Comparison of ENCODE assay signal across 8 mouse cellular contexts in the genomic region with DNA sequence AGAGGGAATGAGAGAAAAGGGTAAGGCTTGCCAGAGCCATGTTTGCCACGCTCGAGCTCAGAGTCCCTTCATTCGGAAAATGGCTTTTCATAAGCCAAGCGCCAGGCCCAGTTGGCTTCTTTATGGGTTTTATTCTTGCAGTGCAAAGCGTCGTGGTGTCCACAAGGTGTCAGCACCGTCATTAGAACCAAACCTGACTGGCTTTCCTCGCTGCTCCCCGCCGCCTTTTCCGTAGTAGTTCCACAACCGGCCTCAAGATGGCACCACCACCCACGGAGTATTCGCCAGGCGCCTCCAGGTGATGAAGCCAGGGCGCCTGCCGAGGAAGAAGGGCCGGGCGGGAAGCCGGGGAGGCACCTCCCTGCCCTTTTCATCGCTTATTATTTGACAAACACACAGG. TPM values are rescaled to one million over a fixed set of nuclear protein-coding genes. Genes with fewer than 3 reads are reported as not detected.
A peak's percentile ranks its signal among the peaks of the same experiment; 100 is the strongest.
DNase-seq lines count a peak whose midpoint lies in the region; ATAC-seq and TF ChIP-seq lines count a peak whose summit lies in the region.

No protein-coding gene starts in this region.

- H3K4me2 ChIP-seq in hindbrain, postnatal 0 days (ENCODE audit: low read depth, low read length): no peak overlapping the region

- peaks cover 48% of the 10 kb centered on the region for H3K27me3 ChIP-seq in hindbrain, postnatal 0 days (ENCODE audit: insufficient read depth, low read length)

- peak; percentile 53 for ATAC-seq in hindbrain, postnatal 0 days
- ATAC-seq in megakaryocyte, adult 5-6 weeks (ENCODE audit: poor library complexity, severe bottlenecking): peak; percentile 97

- H3K36me3 ChIP-seq in hindbrain, postnatal 0 days (ENCODE audit: insufficient read depth, low read length): no peaks in the 10 kb centered on the region

- under 1% methylated on average over 21 of the region's 21 CpGs for WGBS in hindbrain, postnatal 0 days

- intact Hi-C loops in left cerebral cortex, adult 2 months (cut with DNase I): loop anchor here (1.0 kb wide), 2 partner anchors 280 to 400 kb away; no protein-coding TSS in a partner anchor

- no peak overlapping the region for H3K27ac ChIP-seq in hindbrain, postnatal 0 days
- no peak overlapping the region for H3K27ac ChIP-seq in left cerebral cortex, adult 2 months

- no peak overlapping the region for H3K4me3 ChIP-seq in hindbrain, postnatal 0 days (ENCODE audit: low read length)
- no peak overlapping the region for H3K4me3 ChIP-seq in left cerebral cortex, adult 2 months

- DNase-seq in T-cell, adult 2 months (ENCODE audit: low spot score): peak; percentile 93
- DNase-seq in cerebellum, postnatal 14 days: peak; percentile 99
- peak; percentile 98 for DNase-seq in frontal cortex, postnatal 25 days (ENCODE audit: low spot score in 2 of 2)
- peak; percentile 95 for DNase-seq in hindbrain, postnatal 0 days (ENCODE audit: low spot score)
- peak; percentile 94 to 99 for DNase-seq in left cerebral cortex, adult 2 months (ENCODE audit: extremely low spot score in 1 of 2, low spot score in 2 of 2)
- peak; percentile 97 to 99 for DNase-seq in right cerebral cortex, adult 2 months (ENCODE audit: low spot score in 2 of 2)
- DNase-seq in urinary bladder, postnatal 10 days (ENCODE audit: low spot score): peak; percentile 93

- H3K4me1 ChIP-seq in hindbrain, postnatal 0 days (ENCODE audit: insufficient read depth, low read length): no peaks in the 10 kb centered on the region

- H3K9me3 ChIP-seq in hindbrain, postnatal 0 days (ENCODE audit: low read length): no peaks in the 10 kb centered on the region

- H3K9ac ChIP-seq in hindbrain, postnatal 0 days (replicated peaks; ENCODE audit: low read length): no peak overlapping the region

- TF ChIP-seq CTCF in hindbrain, postnatal 0 days (IDR thresholded peaks at IDR 0.05; ENCODE audit: low read depth): peak; percentile 99
- no peak; the same call in none of the 2 replicates for TF ChIP-seq CTCF in left cerebral cortex, adult 2 months (IDR thresholded peaks at IDR 0.05)

RNA-seq across cellular contexts. Expression of a gene that starts 2.7 kb away (rescaled TPM):
- 3.7 and 10.6 TPM in 2 replicates for total RNA-seq in hindbrain, postnatal 0 days (2014; rRNA removed)
- 2.8 and 3.6 TPM in 2 replicates for polyA plus RNA-seq in hindbrain, postnatal 0 days (2015; fragmentation: Nextera tagmentation; extraction: Ambion mirVana)
- total RNA-seq in left cerebral cortex, adult 2 months (2021): 1 to 10 TPM; 1.5 to 2.3 TPM
- not detected in 2 replicates for total RNA-seq in megakaryocyte, adult 5-6 weeks (2015)
- not detected in 2 replicates for total RNA-seq in megakaryocyte, adult 5-6 weeks (2017)

RNA-seq across cellular contexts. Expression of a gene that starts 5.1 kb away (rescaled TPM):
- 39.9 and 45.6 TPM in 2 replicates for total RNA-seq in hindbrain, postnatal 0 days (2014; rRNA removed)
- 44.4 and 47.0 TPM in 2 replicates for polyA plus RNA-seq in hindbrain, postnatal 0 days (2015; fragmentation: Nextera tagmentation; extraction: Ambion mirVana)
- 10 to 100 TPM; 40.0 to 46.5 TPM for total RNA-seq in left cerebral cortex, adult 2 months (2021)
- 11.0 and 12.6 TPM in 2 replicates for total RNA-seq in megakaryocyte, adult 5-6 weeks (2015)
- total RNA-seq in megakaryocyte, adult 5-6 weeks (2017): 7.1 and 13.1 TPM in 2 replicates

RNA-seq across cellular contexts. Expression of a gene that starts 14.5 kb away (rescaled TPM):
- 0.40 and 0.58 TPM in 2 replicates for total RNA-seq in hindbrain, postnatal 0 days (2014; rRNA removed)
- polyA plus RNA-seq in hindbrain, postnatal 0 days (2015; fragmentation: Nextera tagmentation; extraction: Ambion mirVana): 0.21 TPM in 1 of 2 replicates, not detected in the other
- total RNA-seq in left cerebral cortex, adult 2 months (2021): under 1 TPM in 1 of 2 experiments, not detected in 1; 0.21 TPM
- total RNA-seq in megakaryocyte, adult 5-6 weeks (2015): not detected in 2 replicates
- not detected in 2 replicates for total RNA-seq in megakaryocyte, adult 5-6 weeks (2017)

RNA-seq across cellular contexts. Expression of a gene that starts 29.1 kb away (rescaled TPM):
- 1.8 and 1.9 TPM in 2 replicates for total RNA-seq in hindbrain, postnatal 0 days (2014; rRNA removed)
- 1.2 and 1.4 TPM in 2 replicates for polyA plus RNA-seq in hindbrain, postnatal 0 days (2015; fragmentation: Nextera tagmentation; extraction: Ambion mirVana)
- total RNA-seq in left cerebral cortex, adult 2 months (2021): under 1 TPM; 0.79 to 0.91 TPM
- total RNA-seq in megakaryocyte, adult 5-6 weeks (2015): not detected in 2 replicates
- not detected in 2 replicates for total RNA-seq in megakaryocyte, adult 5-6 weeks (2017)
